Mouse (Mus musculus) small intestine, adult 2 months (tissue): Measurements from ENCODE around the gene Ppard.

Experiments used
- CTCF ChIP-seq: fragments of 200-500 bp; IDR thresholded peaks from 2 replicates; pipeline ENCODE4 v1.5.1; 2012; ENCODE audit warnings: low read depth, mild to moderate bottlenecking, control low read depth, inconsistent platforms, low read length, moderate library complexity, mixed read lengths; ENCODE audit not compliant: insufficient replicate concordance, insufficient read length; ENCODE audit errors: extremely low read depth
- POLR2A ChIP-seq: fragments of 200-500 bp; IDR thresholded peaks from 2 replicates; pipeline ENCODE4 v1.6.1; 2012; ENCODE audit warnings: low read depth, mild to moderate bottlenecking, control low read depth, inconsistent platforms, low read length, moderate library complexity

DNA sequence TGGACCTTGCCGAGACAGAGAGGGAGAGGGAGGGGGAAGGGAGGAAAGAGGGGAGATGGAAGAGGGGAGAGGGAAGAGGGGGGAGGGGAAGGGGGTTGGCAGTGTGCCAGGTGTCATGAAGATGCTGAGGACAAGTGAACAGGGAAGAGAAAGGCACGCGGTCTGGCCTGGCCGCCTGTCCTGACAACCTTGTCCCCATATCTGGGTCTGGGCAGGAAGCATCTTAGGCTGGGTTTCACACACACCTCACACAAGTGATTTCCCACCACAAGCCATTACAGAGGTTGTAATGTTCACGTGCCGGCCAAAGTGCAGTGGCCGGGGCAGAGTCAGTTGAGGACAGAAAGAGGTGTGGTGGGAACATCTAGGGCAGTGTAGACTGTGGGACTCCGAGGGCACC, 55.1 kb downstream of the Ppard start:
- TF ChIP-seq CTCF (no peak), POLR2A (no peak)
